ENCODE assay signal across 13 mouse cellular contexts in genomic region chr6:14147370-14147769, GRCm38 (mm10).
"Had no signal": no experiment of that assay in that cellular context is flagged by ENCODE, and none has a peak within 500 bp of the region (broad histone marks: within the 10 kb centered on the region; RNA-seq: fewer than 3 reads in every experiment).

No protein-coding gene starts in this region.

- H3K9ac ChIP-seq: liver, embryonic 15.5 days; lung, embryonic 14.5 days; midbrain, embryonic 15.5 days; neural tube, embryonic 12.5 days had no signal

- H3K27ac ChIP-seq: limb, embryonic 10.5 days; liver, embryonic 15.5 days; macrophage; midbrain, embryonic 15.5 days; neural tube, embryonic 12.5 days; stomach, postnatal 0 days had no signal

- H3K27me3 ChIP-seq: liver, embryonic 15.5 days; megakaryocyte, embryonic 14.5 days; midbrain, embryonic 15.5 days; neural tube, embryonic 12.5 days had no signal

- H3K9me3 ChIP-seq: limb, embryonic 10.5 days; liver, embryonic 15.5 days; megakaryocyte, embryonic 14.5 days; midbrain, embryonic 15.5 days; neural tube, embryonic 12.5 days had no signal

- ATAC-seq: midbrain, embryonic 15.5 days had no signal

- H3K4me2 ChIP-seq: liver, embryonic 11.5 days; liver, embryonic 15.5 days; lung, embryonic 14.5 days; midbrain, embryonic 11.5 days; midbrain, embryonic 15.5 days; neural tube, embryonic 12.5 days had no signal

- DNase-seq: kidney, postnatal 25 days; lung, embryonic 14.5 days; lung, postnatal 10 days; thymus, postnatal 4 days had no signal

- H3K36me3 ChIP-seq: limb, embryonic 10.5 days; liver, embryonic 15.5 days; midbrain, embryonic 15.5 days; neural tube, embryonic 12.5 days had no signal

- H3K4me1 ChIP-seq: limb, embryonic 10.5 days; liver, embryonic 15.5 days; megakaryocyte, embryonic 14.5 days; midbrain, embryonic 15.5 days; neural tube, embryonic 12.5 days had no signal

- H3K4me3 ChIP-seq: limb, embryonic 10.5 days; liver, embryonic 15.5 days; megakaryocyte, embryonic 14.5 days; midbrain, embryonic 15.5 days; neural tube, embryonic 12.5 days had no signal
